Mouse (Mus musculus): ENCODE measurements around the gene Suco.

Gene Suco

GRCm38 (mm10) chr1:161876553-161877447, at the start of gene Suco:
TSS of gene Suco (minus strand) at chr1:161876682.
- in situ Hi-C loops (cut with MboI, MseI) = loop anchor here in 1 of 2 experiments (10.0 kb wide), 1 partner anchor 1662 kb away; the partner anchor contains the start of gene Cacybp

- in situ Hi-C loops (cut with MboI, MseI) = loop anchor here in 1 of 2 experiments (5.0 kb wide), 1 partner anchor 42 kb away; the partner anchor contains the start of gene Pigc
Measured at GRCm38 (mm10) chr1:161925281-161925805, 48.9 kb upstream of the Suco start.

- in situ Hi-C loops (cut with MboI, MseI) = no loop called here
Measured at GRCm38 (mm10) chr1:161924321-161924720, 47.8 kb upstream of the Suco start.

GRCm38 (mm10) chr1:161921928-161922327, 45.4 kb upstream of the Suco start:
- in situ Hi-C loops (cut with MboI, MseI) = no loop called here

- in situ Hi-C loops (cut with MboI, MseI) = no loop called here
Measured at GRCm38 (mm10) chr1:161920475-161921454, 44.3 kb upstream of the Suco start.

DNA sequence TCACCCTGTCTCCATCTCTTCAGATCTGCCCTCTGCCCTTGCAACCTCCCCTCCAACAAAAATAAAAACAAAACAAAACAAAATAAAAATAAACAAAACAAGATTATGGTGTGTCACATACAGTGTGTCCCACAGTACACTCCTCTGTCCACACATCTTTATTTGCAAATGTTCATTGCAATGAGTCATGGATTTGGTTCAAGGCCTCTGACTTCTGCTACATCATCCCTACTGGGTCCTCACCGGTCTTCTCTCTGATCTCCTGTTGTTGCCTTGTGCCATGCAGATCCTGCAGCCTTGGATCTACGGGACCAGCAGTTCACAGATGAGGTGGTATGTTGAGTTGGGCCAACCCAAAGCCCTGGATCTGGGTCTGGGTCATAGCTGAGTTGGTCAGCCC, 43.1 kb upstream of the Suco start:
- in situ Hi-C loops (cut with MboI, MseI) = no loop called here

- in situ Hi-C loops (cut with MboI, MseI) = no loop called here
Measured at GRCm38 (mm10) chr1:161918682-161919372, 42.3 kb upstream of the Suco start.

DNA sequence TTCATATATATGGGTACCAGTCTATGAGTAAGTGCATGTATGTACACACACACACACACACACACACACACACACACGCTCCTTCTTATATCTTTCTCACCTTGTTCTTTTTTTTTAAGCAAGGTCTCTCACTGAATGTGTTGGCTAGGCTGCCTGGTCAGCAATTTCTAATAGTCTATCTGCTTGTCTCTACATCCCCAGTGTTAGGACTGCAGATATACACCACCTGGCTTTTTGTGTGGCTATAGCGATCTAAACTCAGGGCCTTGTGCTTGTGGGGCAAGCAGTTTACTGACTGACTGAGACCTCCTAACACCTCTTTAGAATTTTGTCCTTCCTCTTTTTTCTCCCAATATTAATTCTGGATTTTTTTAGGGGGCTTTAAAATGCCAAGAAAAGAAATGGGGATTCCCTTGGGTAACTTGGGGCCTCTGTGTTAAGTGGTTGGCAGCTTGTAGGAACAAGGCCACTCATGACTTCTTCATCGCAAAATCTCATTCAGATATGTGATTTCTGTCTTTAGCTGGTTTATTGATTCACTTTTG, 41.5 kb upstream of the Suco start:
- in situ Hi-C loops (cut with MboI, MseI) = no loop called here

GRCm38 (mm10) chr1:161916036-161916435, 39.6 kb upstream of the Suco start:
- in situ Hi-C loops (cut with MboI, MseI) = no loop called here

DNA sequence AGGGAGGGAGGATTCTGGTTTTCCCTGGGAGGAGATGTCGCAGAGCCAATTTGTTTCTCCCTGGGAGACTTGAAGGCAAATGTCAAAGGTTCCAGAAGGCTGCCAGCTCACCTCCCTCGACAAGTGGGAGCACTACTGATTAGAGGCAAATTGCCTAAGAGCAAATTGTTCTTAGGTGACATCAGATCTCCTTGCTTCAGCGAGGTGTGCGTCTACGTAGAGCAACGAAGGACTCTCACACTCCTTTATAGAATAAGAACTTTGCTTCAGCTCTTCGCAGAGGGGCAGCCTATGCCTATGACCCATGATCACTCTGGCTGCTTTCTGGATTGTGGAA, 37.1 kb upstream of the Suco start:
- in situ Hi-C loops (cut with MboI, MseI) = no loop called here

DNA sequence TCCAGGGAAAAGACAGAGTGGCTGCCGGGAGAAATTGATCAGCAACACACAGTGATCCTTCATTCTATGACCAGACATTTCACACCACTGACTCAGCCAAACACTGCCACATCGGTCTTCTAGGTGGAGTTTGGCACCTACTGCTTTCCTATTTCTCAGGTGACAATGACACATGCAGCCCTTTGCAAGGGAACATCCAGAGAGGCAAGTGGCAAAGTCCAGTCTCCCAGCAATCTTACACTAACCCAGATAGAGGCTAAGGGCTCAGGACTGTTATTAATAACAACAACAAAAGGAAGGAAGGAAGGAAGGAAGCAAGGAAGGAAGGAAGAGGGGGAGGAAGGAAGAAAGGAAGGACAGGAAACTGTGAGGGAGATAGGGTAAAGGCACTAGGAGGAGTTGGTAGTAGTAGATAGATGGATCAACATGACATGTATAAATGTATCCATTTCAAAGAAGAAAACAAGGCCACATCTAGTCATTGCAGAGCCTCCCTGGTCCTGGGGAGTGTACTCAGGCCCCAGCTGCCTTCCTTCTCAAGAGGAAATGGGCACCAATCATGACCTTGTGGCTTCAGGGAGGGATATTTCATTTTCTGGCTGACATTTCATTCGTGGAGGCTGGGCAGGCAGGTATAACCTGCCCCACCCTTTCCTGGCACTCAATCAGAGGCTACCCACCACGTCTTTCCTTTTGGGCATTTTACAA, 36.6 kb upstream of the Suco start:
- in situ Hi-C loops (cut with MboI, MseI) = no loop called here

DNA sequence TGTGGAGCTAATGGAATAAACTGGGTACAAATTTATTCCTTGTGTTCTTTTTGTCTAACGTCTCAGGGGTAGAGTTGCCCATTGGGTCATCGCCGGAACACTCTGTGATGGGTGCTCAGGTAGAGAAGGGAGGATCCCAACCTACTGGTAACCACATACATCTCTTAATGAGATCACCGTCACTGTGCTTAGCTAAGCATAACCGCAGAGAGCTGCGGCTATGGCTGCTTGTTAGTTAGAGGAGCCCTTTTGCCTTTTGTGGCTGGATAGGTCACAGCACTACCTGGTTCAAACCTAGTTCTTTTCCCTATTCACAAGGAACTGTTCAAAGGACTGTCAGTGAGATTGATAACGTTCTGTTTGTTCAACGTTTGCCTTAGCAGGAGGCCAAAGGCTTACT, 32.6 kb upstream of the Suco start:
- in situ Hi-C loops (cut with MboI, MseI) = no loop called here

- in situ Hi-C loops (cut with MboI, MseI) = no loop called here
Measured at GRCm38 (mm10) chr1:161907795-161908457, 31.4 kb upstream of the Suco start.

DNA sequence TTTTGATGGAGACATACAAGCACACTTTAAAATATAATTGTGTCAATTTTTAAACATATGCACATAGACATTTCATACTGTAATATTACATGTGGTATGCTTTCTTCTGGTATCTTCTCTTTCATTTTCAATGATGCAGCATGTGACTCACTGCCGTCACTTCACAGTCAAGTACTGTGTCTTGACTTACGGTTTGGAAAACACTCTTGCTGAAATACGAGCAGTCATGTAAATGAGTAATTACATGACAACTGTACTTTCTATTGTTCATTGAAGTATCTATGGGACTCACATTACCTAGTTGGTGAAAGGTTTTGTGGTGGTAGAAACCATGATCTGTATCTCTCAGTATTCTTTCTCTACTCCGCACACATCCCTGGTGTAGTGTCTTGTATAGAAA, 30.6 kb upstream of the Suco start:
- in situ Hi-C loops (cut with MboI, MseI) = no loop called here

- in situ Hi-C loops (cut with MboI, MseI) = no loop called here
Measured at GRCm38 (mm10) chr1:161902692-161903452, 26.4 kb upstream of the Suco start.

GRCm38 (mm10) chr1:161900129-161900528, 23.6 kb upstream of the Suco start:
- in situ Hi-C loops (cut with MboI, MseI) = no loop called here

DNA sequence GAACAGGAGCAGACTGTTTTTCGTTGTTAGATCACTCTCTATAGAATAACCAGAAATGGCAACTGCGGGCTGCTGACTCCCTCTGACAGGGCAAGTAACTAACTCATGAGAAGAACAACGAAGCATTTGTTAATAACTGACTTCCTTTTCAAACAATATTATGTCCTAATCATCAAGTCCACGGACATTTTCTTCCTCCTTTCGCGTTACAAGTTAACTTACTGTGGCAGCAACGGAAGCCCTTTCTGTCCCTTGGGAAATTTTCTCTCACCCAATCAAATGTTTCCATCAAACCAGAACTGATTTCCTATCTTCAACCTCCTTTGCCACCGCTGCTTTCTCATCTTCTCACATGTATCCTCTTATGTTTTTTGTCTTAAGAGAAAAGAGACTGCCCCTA, 20.8 kb upstream of the Suco start:
- in situ Hi-C loops (cut with MboI, MseI) = no loop called here

GRCm38 (mm10) chr1:161896130-161896529, 19.6 kb upstream of the Suco start:
- in situ Hi-C loops (cut with MboI, MseI) = no loop called here

- in situ Hi-C loops (cut with MboI, MseI) = no loop called here
Measured at GRCm38 (mm10) chr1:161895014-161895413, 18.5 kb upstream of the Suco start.

Data from T-helper 17 cell (primary cell).